Mouse (Mus musculus) cortical plate, adult 2 months (tissue): ENCODE data around the gene Rela. TPM values are rescaled to one million over a fixed set of nuclear protein-coding genes. Genes with fewer than 3 reads are reported as not detected.

Experiments
- H3K27ac ChIP-seq: fragments of 200-500 bp; 2 replicates; pipeline ENCODE4 v1.5.1; 2012; ENCODE audit warnings: low read length, control low read depth, inconsistent platforms; ENCODE audit not compliant: insufficient read depth
- H3K4me1 ChIP-seq: fragments of 200-500 bp; 2 replicates; pipeline ENCODE4 v1.6.1; 2011; ENCODE audit warnings: low read length; ENCODE audit not compliant: control insufficient read depth, insufficient read depth
- H3K4me3 ChIP-seq: fragments of 200-500 bp; 2 replicates; pipeline ENCODE4 v1.5.1; 2011; ENCODE audit warnings: mild to moderate bottlenecking, low read length, control low read depth; ENCODE audit not compliant: insufficient read depth
- CTCF ChIP-seq: fragments of 200-500 bp; IDR thresholded peaks from 2 replicates; pipeline ENCODE4 v1.5.1; 2011; ENCODE audit warnings: mild to moderate bottlenecking, control low read depth, low read length; ENCODE audit not compliant: insufficient read depth; ENCODE audit errors: extremely low read depth
- POLR2A ChIP-seq: fragments of 200-500 bp; IDR thresholded peaks from 2 replicates; pipeline ENCODE4 v1.6.1; 2011; ENCODE audit warnings: mild to moderate bottlenecking, low read length, control low read depth; ENCODE audit not compliant: insufficient read depth; ENCODE audit errors: extremely low read depth
- polyA plus RNA-seq: library from polyadenylated mRNA; depleted of rRNA; stranded (reverse); fragments of >200 nt; gene quantifications from 2 replicates; pipeline ENCODE4 v1.2.3, GENCODE M21; 2012

The Rela gene
- polyA plus RNA-seq, 1 experiment, result 30.9 TPM

GRCm38 (mm10) chr19:5629907-5630306 is 7.4 kb upstream of the Rela start:
- Histone ChIP-seq H3K27ac (no peak overlapping the region), H3K4me1 (no peaks in the 10 kb centered on the region), H3K4me3 (no peak overlapping the region)
- TF ChIP-seq CTCF, result no peak
- no peak for TF ChIP-seq POLR2A

DNA sequence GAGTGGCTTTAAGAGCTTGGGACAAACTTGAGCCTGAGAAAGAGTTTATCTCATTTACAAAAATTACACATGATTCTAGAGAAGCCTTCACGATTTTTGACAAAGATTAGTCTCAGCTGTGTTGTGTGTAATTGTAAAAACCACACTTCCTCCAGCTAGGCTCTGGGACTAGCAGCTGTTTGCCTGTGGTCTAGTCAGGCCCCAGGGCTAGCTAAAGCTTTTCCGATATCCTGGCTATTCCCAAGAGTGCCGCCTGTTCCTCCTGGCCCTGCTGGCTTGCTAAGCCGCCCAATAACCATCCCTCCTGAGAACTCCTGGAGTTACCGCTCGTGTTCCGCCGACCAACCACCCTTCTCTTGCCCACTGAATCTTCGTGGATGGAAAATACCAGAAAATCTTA is 5.2 kb upstream of the Rela start:
- no peak overlapping the region for H3K27ac ChIP-seq
- H3K4me3 ChIP-seq, result no peak overlapping the region
- TF ChIP-seq CTCF (no peak), POLR2A (no peak)

GRCm38 (mm10) chr19:5636036-5636570 is 1.2 kb upstream of the Rela start:
- TF ChIP-seq CTCF (no peak), POLR2A (no peak)
- no peak overlapping the region; the same call in 1 of the 2 replicates for H3K4me3 ChIP-seq
- H3K4me1 ChIP-seq, result peaks cover 5% of the 10 kb centered on the region; the same call in 1 of the 2 replicates
- no peak overlapping the region for H3K27ac ChIP-seq

More for the DNA sequence above, 5.2 kb upstream of the Rela start:
- H3K4me1 ChIP-seq, result peaks cover 3% of the 10 kb centered on the region; the same call in 1 of the 2 replicates

DNA sequence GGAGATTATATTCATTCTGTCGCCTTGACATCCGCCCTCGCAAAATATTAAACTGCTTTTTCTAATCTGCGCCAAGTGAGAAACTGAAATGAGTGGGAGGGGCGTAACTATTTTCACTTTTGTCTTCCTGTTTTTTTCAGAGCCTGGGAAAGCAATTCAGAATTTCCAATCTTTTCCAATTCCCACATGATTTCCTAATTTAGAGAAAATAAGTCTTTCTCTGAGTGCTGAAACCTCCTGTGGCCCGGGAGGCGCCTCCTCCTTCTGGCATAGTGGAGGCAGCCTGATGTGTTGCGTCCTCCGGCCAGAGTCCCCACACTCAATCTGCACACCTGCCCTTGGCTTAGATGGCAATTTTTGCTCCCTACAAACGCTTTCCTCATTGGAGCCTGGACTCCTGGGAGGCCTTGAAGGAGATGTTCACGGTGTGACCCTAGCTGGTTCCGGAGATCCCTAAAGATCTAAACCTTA is 677 bp upstream of the Rela start:
- no peak for TF ChIP-seq CTCF
- no peak for TF ChIP-seq POLR2A
- peak overlapping the region; percentile 94 for H3K27ac ChIP-seq
- peak overlapping the region; percentile 98 for H3K4me3 ChIP-seq
- H3K4me1 ChIP-seq, result peaks cover 5% of the 10 kb centered on the region; the same call in 1 of the 2 replicates

DNA sequence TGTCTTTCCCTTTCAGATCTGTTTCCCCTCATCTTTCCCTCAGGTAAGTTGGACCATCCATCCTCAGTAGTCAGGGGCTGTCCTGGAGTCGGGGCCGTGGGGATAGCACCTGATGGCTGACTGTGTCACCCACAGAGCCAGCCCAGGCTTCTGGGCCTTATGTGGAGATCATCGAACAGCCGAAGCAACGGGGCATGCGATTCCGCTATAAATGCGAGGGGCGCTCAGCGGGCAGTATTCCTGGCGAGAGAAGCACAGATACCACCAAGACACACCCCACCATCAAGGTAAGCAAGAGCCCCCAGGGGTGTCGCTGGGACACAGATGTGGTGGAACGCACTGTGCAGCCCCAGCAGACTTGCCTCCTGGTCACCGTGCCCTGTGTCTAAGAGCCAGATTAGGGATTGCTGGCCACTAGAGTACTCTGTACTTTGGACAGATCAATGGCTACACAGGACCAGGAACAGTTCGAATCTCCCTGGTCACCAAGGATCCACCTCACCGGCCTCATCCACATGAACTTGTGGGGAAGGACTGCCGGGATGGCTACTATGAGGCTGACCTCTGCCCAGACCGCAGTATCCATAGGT is 1.2 kb downstream of the Rela start:
- Histone ChIP-seq H3K4me3 (peak overlapping the region; percentile 98), H3K4me1 (peaks cover 5% of the 10 kb centered on the region; the same call in 1 of the 2 replicates), H3K27ac (no peak overlapping the region)
- TF ChIP-seq POLR2A, result no peak
- no peak for TF ChIP-seq CTCF

DNA sequence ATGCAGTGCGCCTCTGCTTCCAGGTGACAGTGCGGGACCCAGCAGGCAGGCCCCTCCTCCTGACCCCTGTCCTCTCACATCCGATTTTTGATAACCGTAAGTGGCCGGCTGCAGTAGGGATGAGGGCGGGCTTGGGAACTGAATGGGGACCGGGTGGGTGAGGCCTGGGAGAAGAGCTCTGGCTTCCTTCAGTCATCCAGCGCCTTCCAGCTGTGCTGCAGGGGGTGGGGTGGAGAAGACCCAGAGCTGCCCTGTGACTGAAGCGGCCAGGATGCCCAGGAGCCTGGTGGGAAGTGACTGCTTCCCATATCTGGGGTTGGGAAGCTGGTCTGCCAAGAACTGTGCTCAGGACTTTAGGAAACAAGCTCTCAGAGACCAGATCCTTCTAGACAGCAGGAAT is 3.1 kb downstream of the Rela start:
- Histone ChIP-seq H3K4me1 (peaks cover 5% of the 10 kb centered on the region; the same call in 1 of the 2 replicates), H3K27ac (no peak overlapping the region), H3K4me3 (no peak overlapping the region)
- TF ChIP-seq POLR2A (no peak), CTCF (no peak)

- H3K27ac ChIP-seq, result no peak overlapping the region
- peaks cover 5% of the 10 kb centered on the region; the same call in 1 of the 2 replicates for H3K4me1 ChIP-seq
- peak; percentile 8; the same call in 1 of the 2 replicates for TF ChIP-seq POLR2A
- no peak for TF ChIP-seq CTCF
- no peak overlapping the region for H3K4me3 ChIP-seq
Observed at GRCm38 (mm10) chr19:5641021-5641420, 3.7 kb downstream of the Rela start.

- TF ChIP-seq CTCF (no peak), POLR2A (no peak)
Observed at GRCm38 (mm10) chr19:5641641-5642040, 4.4 kb downstream of the Rela start.

DNA sequence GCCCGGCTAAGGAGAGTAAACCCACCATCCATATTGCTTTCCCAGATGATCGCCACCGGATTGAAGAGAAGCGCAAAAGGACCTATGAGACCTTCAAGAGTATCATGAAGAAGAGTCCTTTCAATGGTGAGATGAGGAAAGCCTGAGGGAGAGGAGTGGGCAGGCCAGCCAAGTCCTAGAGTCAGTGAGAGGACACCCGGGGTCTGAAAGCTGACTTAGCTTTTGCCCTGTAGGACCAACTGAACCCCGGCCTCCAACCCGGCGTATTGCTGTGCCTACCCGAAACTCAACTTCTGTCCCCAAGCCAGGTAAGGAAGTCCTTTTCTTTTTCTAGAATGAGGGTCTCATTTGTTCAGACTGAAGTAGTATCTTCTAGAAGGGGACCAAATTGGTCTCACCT is 8.0 kb downstream of the Rela start:
- H3K4me1 ChIP-seq, result no peaks in the 10 kb centered on the region
- TF ChIP-seq POLR2A, result no peak
- TF ChIP-seq CTCF, result no peak
- H3K4me3 ChIP-seq, result no peak overlapping the region
- no peak overlapping the region for H3K27ac ChIP-seq

More at GRCm38 (mm10) chr19:5641641-5642040, 4.4 kb downstream of the Rela start:
- peaks cover 5% of the 10 kb centered on the region; the same call in 1 of the 2 replicates for H3K4me1 ChIP-seq
- H3K27ac ChIP-seq, result no peak overlapping the region
- no peak overlapping the region for H3K4me3 ChIP-seq
